Mouse (Mus musculus) limb, embryonic 12.5 days (tissue): ENCODE results near the gene Mrpl42. TPM values are rescaled to one million over a fixed set of nuclear protein-coding genes. Genes with fewer than 3 reads are reported as not detected.
"Not testable (repeated sequence)": the region's sequence is repeated elsewhere in the genome, so short reads cannot be mapped to it uniquely, and the experiment has no call there.

Source experiments
- ATAC-seq: fragments of 200-750 bp; cut with Nextera tagmentation; 2 replicates; pipeline ENCODE4 v1.8.0; 2017; ENCODE audit warnings: low read depth, moderate TSS enrichment; ENCODE audit not compliant: insufficient number of reproducible peaks, insufficient read depth, low FRiP score, low TSS enrichment
- H3K27ac ChIP-seq: fragments of 300-500 bp; sonication (generic); 2 replicates; pipeline ENCODE4 v1.5.1; 2016; ENCODE audit warnings: mild to moderate bottlenecking, moderate library complexity
- H3K27me3 ChIP-seq: fragments of 300-500 bp; sonication (generic); 2 replicates; pipeline ENCODE4 v1.6.1; 2016; ENCODE audit warnings: mild to moderate bottlenecking, moderate library complexity
- H3K36me3 ChIP-seq: fragments of 300-500 bp; sonication (generic); 2 replicates; pipeline ENCODE4 v1.6.1; 2016; ENCODE audit warnings: mild to moderate bottlenecking, moderate library complexity
- H3K4me1 ChIP-seq: fragments of 300-500 bp; sonication (generic); replicated peaks from 2 replicates; pipeline ENCODE4 v1.6.1; 2016
- H3K4me2 ChIP-seq: fragments of 300-500 bp; sonication (generic); 2 replicates; pipeline ENCODE4 v1.6.1; 2016; ENCODE audit warnings: mild to moderate bottlenecking, moderate library complexity
- H3K4me3 ChIP-seq: fragments of 300-500 bp; sonication (generic); replicated peaks from 2 replicates; pipeline ENCODE4 v1.5.1; 2016; ENCODE audit warnings: mild to moderate bottlenecking
- H3K9ac ChIP-seq: fragments of 300-500 bp; sonication (generic); replicated peaks from 2 replicates; pipeline ENCODE4 v1.6.1; 2016; ENCODE audit warnings: mild to moderate bottlenecking, moderate library complexity
- H3K9me3 ChIP-seq: fragments of 300-500 bp; sonication (generic); 2 replicates; pipeline ENCODE4 v1.6.1; 2016; ENCODE audit warnings: mild to moderate bottlenecking, moderate library complexity
- WGBS: fragments of 180-500 bp; shearing (Covaris S2); methylation state at CpG from one replicate; pipeline ENCODE4 v1.1.7; 2016; 5-methylcytosine and 5-hydroxymethylcytosine counted together
- polyA plus RNA-seq: library from polyadenylated mRNA; unstranded; fragments of >200 nt; fragmentation: Nextera tagmentation; extraction: Ambion mirVana; gene quantifications from 2 replicates; pipeline ENCODE4 v1.2.1, GENCODE M21; 2016

The Mrpl42 gene
- 324 and 333 TPM in 2 replicates for polyA plus RNA-seq

DNA sequence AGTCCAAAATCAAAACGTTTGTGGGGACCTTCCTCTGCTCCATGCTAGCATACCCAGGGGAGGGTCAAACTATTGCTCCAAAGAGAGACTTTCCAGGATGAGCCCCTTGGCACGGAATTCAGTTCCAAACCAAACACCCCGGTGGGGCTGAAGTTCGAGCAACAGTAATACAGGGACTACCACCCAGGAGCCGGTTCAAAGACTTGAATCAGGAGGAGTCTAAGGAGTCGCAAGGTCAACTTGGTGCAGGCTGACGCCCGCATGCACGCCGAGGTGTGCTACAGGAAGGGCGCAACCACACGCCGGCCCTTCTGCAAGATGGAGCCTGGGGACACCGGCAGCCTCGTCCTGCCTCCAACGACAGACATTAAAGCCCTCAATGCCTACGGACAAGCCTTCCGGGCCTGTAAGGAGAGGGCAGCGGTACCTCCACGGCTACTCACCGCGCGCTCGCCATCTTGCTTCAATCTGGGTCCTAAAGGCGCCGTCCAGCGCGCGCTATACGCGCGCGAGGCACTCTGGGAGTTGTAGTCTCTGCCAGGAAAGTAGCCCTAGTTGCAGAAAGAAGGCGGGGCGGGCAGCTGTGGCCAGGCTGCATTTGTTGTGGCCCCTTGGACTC is at the start of gene Mrpl42:
Gene Mrpl42 (minus strand): TSS at position 478 of the 619 bp plus-strand sequence.
- Histone ChIP-seq H3K27ac (peak within 1 kb of the TSS; percentile 87), H3K4me2 (peak within 1 kb of the TSS; percentile 65), H3K36me3 (peaks cover 18% of the 10 kb centered on the region), H3K27me3 (no peaks in the 10 kb centered on the region), H3K9ac (peak within 1 kb of the TSS; percentile 86), H3K9me3 (no peaks in the 10 kb centered on the region), H3K4me3 (peak within 1 kb of the TSS; percentile 76), H3K4me1 (peaks cover 9% of the 10 kb centered on the region)
- peak; percentile 91 for ATAC-seq
- WGBS: under 1% methylated on average over 35 of the region's 35 CpGs

GRCm38 (mm10) chr10:95550506-95550905 is 48.8 kb upstream of the Mrpl42 start:
- Histone ChIP-seq H3K27ac (no peak overlapping the region), H3K36me3 (peaks cover 63% of the 10 kb centered on the region)
- 61% methylated on average over 1 of the region's 1 CpGs for WGBS

DNA sequence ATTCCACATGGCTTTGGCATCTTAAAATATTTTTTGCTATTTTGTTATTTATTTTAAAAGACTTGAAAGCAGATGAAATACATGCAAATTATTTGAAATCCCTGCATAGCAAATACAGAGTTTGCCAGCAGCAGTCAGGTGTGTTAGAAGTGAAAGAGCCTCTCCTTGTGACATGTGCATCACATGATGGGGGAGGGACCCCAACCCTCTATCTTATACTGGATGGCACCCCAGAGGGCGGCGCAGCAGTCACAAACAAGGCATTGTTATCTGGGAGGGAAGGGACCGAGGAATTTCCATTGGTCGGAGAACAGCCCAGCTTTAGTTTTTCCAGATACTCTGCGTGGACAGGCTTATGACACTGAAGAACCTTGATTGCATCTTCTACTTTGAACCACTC is 47.3 kb upstream of the Mrpl42 start:
- 84% methylated on average over 5 of the region's 5 CpGs for WGBS
- H3K4me1 ChIP-seq, H3K27me3 ChIP-seq, ATAC-seq, H3K9ac ChIP-seq, H3K4me3 ChIP-seq, H3K9me3 ChIP-seq, H3K27ac ChIP-seq, H3K4me2 ChIP-seq: not testable (repeated sequence)
- H3K36me3 ChIP-seq: peaks cover 67% of the 10 kb centered on the region

More at GRCm38 (mm10) chr10:95550506-95550905, 48.8 kb upstream of the Mrpl42 start:
- H3K27me3 ChIP-seq: no peaks in the 10 kb centered on the region
- no peak for ATAC-seq
- no peak overlapping the region for H3K4me3 ChIP-seq
- H3K9me3 ChIP-seq: no peaks in the 10 kb centered on the region
- no peak overlapping the region for H3K9ac ChIP-seq
- 0 out of 2 replicates have a peak, but pooled peaks cover 6% of the 10 kb centered on the region for H3K4me1 ChIP-seq
- H3K4me2 ChIP-seq: no peak overlapping the region

GRCm38 (mm10) chr10:95548154-95548826 is 46.5 kb upstream of the Mrpl42 start:
- WGBS: 87% methylated on average over 11 of the region's 11 CpGs
- H3K4me2 ChIP-seq: no peak overlapping the region
- H3K4me3 ChIP-seq: no peak overlapping the region
- no peaks in the 10 kb centered on the region for H3K9me3 ChIP-seq
- ATAC-seq: no peak
- no peak overlapping the region for H3K27ac ChIP-seq
- H3K27me3 ChIP-seq: no peaks in the 10 kb centered on the region
- no peak overlapping the region for H3K9ac ChIP-seq
- 0 out of 2 replicates have a peak, but pooled peaks cover 6% of the 10 kb centered on the region for H3K4me1 ChIP-seq
- H3K36me3 ChIP-seq: peaks cover 72% of the 10 kb centered on the region

DNA sequence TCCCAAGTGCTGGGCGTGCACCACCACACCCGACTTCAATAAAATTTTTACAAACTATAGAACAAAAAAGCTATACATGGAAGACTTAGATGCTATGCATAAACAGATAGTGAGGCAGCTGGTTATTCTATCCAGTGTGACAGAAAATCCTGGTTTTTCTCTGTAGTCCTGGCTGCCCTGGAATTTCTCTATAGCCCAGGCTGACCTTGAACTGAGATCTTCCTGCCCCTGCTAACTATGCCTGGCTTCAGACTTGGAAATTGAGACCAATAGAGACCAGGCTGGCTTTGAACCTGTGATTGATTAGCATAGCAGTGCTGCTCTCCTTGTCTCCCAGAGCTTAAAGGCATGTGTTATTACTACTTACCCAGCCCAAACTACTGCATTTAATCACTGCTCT is 44.4 kb upstream of the Mrpl42 start:
- H3K9me3 ChIP-seq: no peaks in the 10 kb centered on the region
- H3K4me2 ChIP-seq: no peak overlapping the region
- no peak overlapping the region for H3K9ac ChIP-seq
- WGBS: 92% methylated on average over 2 of the region's 2 CpGs
- H3K4me3 ChIP-seq: no peak overlapping the region
- H3K4me1 ChIP-seq: no peaks in the 10 kb centered on the region
- ATAC-seq: no peak
- H3K36me3 ChIP-seq: peaks cover 77% of the 10 kb centered on the region
- no peaks in the 10 kb centered on the region for H3K27me3 ChIP-seq
- no peak overlapping the region for H3K27ac ChIP-seq

GRCm38 (mm10) chr10:95545051-95545450 is 43.3 kb upstream of the Mrpl42 start:
- Histone ChIP-seq H3K36me3 (peaks cover 67% of the 10 kb centered on the region), H3K9me3 (no peaks in the 10 kb centered on the region), H3K4me3 (no peak overlapping the region), H3K4me2 (no peak overlapping the region), H3K4me1 (no peaks in the 10 kb centered on the region), H3K27ac (no peak overlapping the region), H3K9ac (no peak overlapping the region), H3K27me3 (no peaks in the 10 kb centered on the region)
- WGBS: 87% methylated on average over 4 of the region's 4 CpGs
- no peak for ATAC-seq

GRCm38 (mm10) chr10:95544651-95545050 is 42.9 kb upstream of the Mrpl42 start:
- H3K4me2 ChIP-seq: no peak overlapping the region

DNA sequence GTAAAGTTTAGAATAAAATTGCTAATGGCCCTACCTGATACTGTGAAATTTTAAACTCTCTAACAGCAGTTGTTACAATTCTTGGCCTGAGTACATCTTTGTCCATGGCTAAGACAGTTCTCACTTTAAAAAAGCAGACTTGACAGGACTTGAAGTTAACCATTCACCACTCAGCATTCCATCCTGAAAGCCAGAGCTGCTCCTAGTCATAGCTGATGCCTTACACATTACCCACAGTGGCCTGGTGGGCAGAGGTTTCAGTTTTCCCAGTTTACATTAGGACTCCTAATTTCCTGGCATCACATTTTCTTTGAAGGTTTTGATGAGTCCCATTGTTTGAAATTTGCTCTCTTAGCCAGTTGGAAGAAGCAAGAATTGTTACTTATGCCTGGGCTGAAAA is 42.3 kb upstream of the Mrpl42 start:
- peaks cover 56% of the 10 kb centered on the region for H3K36me3 ChIP-seq
- no peak overlapping the region for H3K27ac ChIP-seq
- H3K27me3 ChIP-seq: no peaks in the 10 kb centered on the region
- H3K4me2 ChIP-seq: no peak overlapping the region
- no peak overlapping the region for H3K4me3 ChIP-seq
- ATAC-seq: no peak
- no peak overlapping the region for H3K9ac ChIP-seq
- no peaks in the 10 kb centered on the region for H3K9me3 ChIP-seq
- H3K4me1 ChIP-seq: no peaks in the 10 kb centered on the region

More at GRCm38 (mm10) chr10:95544651-95545050, 42.9 kb upstream of the Mrpl42 start:
- no peak overlapping the region for H3K27ac ChIP-seq
- 87% methylated on average over 2 of the region's 2 CpGs for WGBS
- ATAC-seq: no peak
- no peak overlapping the region for H3K4me3 ChIP-seq
- H3K9ac ChIP-seq: no peak overlapping the region
- H3K27me3 ChIP-seq: no peaks in the 10 kb centered on the region
- H3K9me3 ChIP-seq: no peaks in the 10 kb centered on the region
- no peaks in the 10 kb centered on the region for H3K4me1 ChIP-seq
- peaks cover 63% of the 10 kb centered on the region for H3K36me3 ChIP-seq

DNA sequence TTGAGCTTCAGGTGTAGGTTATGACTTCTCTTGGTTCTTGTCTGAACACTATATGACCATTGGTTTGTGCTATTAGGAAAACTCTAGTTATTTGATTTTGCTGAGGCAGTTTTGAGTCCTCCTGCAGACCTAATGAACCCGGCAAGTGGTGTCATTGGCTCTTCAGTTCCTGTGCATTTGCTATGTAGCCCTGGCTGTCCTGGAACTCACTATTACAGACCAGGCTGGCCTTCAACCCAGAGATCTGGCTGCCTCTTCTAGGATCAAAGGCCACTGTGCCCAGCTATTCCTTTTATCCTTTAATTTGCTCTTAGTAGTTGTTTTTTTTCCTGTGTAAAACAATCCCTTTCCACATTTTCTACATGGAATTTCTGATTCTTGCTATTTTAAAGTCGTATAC is 41.6 kb upstream of the Mrpl42 start:
- Histone ChIP-seq H3K4me3 (no peak overlapping the region), H3K9me3 (no peaks in the 10 kb centered on the region), H3K4me2 (no peak overlapping the region), H3K4me1 (no peaks in the 10 kb centered on the region), H3K27me3 (no peaks in the 10 kb centered on the region), H3K9ac (no peak overlapping the region), H3K36me3 (peaks cover 52% of the 10 kb centered on the region), H3K27ac (no peak overlapping the region)
- ATAC-seq: no peak
- 87% methylated on average over 2 of the region's 2 CpGs for WGBS

GRCm38 (mm10) chr10:95542916-95543315 is 41.2 kb upstream of the Mrpl42 start:
- Histone ChIP-seq H3K27ac (no peak overlapping the region), H3K4me1 (no peaks in the 10 kb centered on the region), H3K4me2 (no peak overlapping the region), H3K9me3 (no peaks in the 10 kb centered on the region), H3K27me3 (no peaks in the 10 kb centered on the region), H3K4me3 (no peak overlapping the region), H3K9ac (no peak overlapping the region), H3K36me3 (peaks cover 48% of the 10 kb centered on the region)
- WGBS: 90% methylated on average over 4 of the region's 4 CpGs
- no peak for ATAC-seq

DNA sequence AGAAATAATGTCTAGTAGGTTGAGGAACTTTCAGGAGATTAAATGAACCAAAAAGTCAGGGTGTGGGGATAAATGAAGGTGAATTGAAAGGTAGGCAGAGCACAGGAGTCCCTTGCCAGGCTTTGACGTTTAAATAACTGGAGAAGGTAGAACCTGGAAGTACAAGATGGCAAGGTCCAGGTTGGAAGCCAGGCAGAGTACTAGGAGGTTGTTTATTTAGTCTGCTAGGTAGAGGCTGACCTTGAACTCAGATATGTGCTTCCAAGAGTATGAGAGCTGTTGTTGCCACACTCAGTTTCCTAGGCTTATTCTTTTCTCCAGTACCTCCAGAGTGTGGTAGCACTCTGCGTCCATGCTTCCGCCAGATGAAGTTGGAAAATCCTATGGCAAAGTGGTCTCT is 38.1 kb upstream of the Mrpl42 start:
- Histone ChIP-seq H3K9me3 (no peaks in the 10 kb centered on the region), H3K27me3 (no peaks in the 10 kb centered on the region), H3K4me1 (no peaks in the 10 kb centered on the region), H3K36me3 (peaks cover 19% of the 10 kb centered on the region), H3K27ac (no peak overlapping the region), H3K9ac (no peak overlapping the region), H3K4me2 (no peak overlapping the region), H3K4me3 (no peak overlapping the region)
- 89% methylated on average over 3 of the region's 3 CpGs for WGBS
- no peak for ATAC-seq
